Comparison of ENCODE assay signal across 15 mouse cellular contexts in the genomic region with DNA sequence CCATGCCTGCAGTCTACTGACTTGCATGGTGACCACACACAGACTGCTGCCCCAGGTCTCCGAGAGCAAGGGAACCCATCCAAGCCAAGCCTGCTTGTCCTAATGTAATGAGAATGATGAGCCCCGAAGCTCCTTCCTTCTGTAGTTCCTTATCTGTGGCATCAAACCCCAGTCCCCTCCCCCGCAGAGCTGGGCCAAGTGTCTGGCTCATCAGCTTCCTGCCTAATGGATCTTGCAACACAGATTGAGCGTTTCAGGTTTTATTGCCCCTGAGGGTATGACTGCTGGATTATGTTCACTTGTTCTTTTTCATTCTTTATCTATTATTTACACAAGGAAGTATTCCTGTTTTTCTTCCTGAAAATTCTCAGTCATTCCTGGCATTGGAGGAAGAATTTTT.
DNase-seq lines count a peak whose midpoint lies in the region; ATAC-seq lines count a peak whose summit lies in the region.
"Had no signal": no experiment of that assay in that cellular context is flagged by ENCODE, and none has a peak within 500 bp of the region (broad histone marks: within the 10 kb centered on the region; RNA-seq: fewer than 3 reads in every experiment).

No protein-coding gene starts in this region.

- no peak overlapping the region for H3K27ac ChIP-seq in forebrain, embryonic 11.5 days (ENCODE audit: low read depth, low read length)
- H3K27ac ChIP-seq: embryonic facial prominence, embryonic 13.5 days; forebrain, embryonic 10.5 days had no signal

- H3K9ac ChIP-seq in forebrain, embryonic 11.5 days (ENCODE audit: low read length) = no peak overlapping the region
- H3K9ac ChIP-seq: embryonic facial prominence, embryonic 13.5 days; heart, embryonic 12.5 days; liver, postnatal 0 days had no signal

- no peak overlapping the region for H3K4me3 ChIP-seq in forebrain, embryonic 11.5 days (ENCODE audit: low read depth, low read length)
- H3K4me3 ChIP-seq: embryonic facial prominence, embryonic 13.5 days; forebrain, embryonic 10.5 days; heart, embryonic 12.5 days had no signal

- H3K4me1 ChIP-seq in forebrain, embryonic 11.5 days (replicated peaks; ENCODE audit: control insufficient read depth, insufficient read depth, low read length) = no peaks in the 10 kb centered on the region
- H3K4me1 ChIP-seq: embryonic facial prominence, embryonic 13.5 days; heart, embryonic 12.5 days had no signal

- H3K27me3 ChIP-seq in forebrain, embryonic 11.5 days (ENCODE audit: control insufficient read depth, insufficient read depth, low read length) = no peaks in the 10 kb centered on the region
- H3K27me3 ChIP-seq: embryonic facial prominence, embryonic 13.5 days; heart, embryonic 12.5 days had no signal

- H3K36me3 ChIP-seq in forebrain, embryonic 11.5 days (ENCODE audit: control insufficient read depth, insufficient read depth, low read length) = no peaks in the 10 kb centered on the region
- H3K36me3 ChIP-seq: embryonic facial prominence, embryonic 13.5 days; forebrain, embryonic 10.5 days; heart, embryonic 12.5 days had no signal

- intact Hi-C loops in gastrocnemius, postnatal 14 days (cut with DNase I; ENCODE audit: low total_unique reads) = no loop called here
- intact Hi-C loops in gastrocnemius, postnatal 36 days (cut with DNase I) = no loop called here

- H3K4me2 ChIP-seq in forebrain, embryonic 11.5 days (ENCODE audit: low read depth, low read length, severe bottlenecking) = no peak overlapping the region
- H3K4me2 ChIP-seq: embryonic facial prominence, embryonic 13.5 days; heart, embryonic 12.5 days had no signal

- H3K9me3 ChIP-seq in forebrain, embryonic 11.5 days (ENCODE audit: control insufficient read depth, low read length) = no peaks in the 10 kb centered on the region
- H3K9me3 ChIP-seq: embryonic facial prominence, embryonic 13.5 days; forebrain, embryonic 10.5 days; heart, embryonic 12.5 days had no signal

- WGBS in forebrain, embryonic 11.5 days = 87% methylated on average over 4 of the region's 4 CpGs

- ATAC-seq in forebrain, embryonic 11.5 days (replicated peaks; ENCODE audit: low FRiP score) = no peak
- ATAC-seq: liver, postnatal 0 days had no signal

- peak; percentile 9 for DNase-seq in gastrocnemius, postnatal 14 days
- DNase-seq in gastrocnemius, postnatal 36 days = no peak
- DNase-seq in kidney, postnatal 4 days = peak; percentile 14 to 16
- DNase-seq in kidney, postnatal 36 days = no peak
- peak; percentile 26 for DNase-seq in gonadal fat pad, adult 2 months (ENCODE audit: low read depth)
- peak; percentile 35 for DNase-seq in retina, postnatal 1 day
- no peak for DNase-seq in forebrain, embryonic 11.5 days (ENCODE audit: low spot score)
- DNase-seq: liver; liver, postnatal 0 days; lung, postnatal 14 days; right cerebral cortex, adult 18-20 months; thymus, adult 18-20 months had no signal

Comparison
In these comparisons a context has a peak if more than half of its experiments do, and no peak if none do; other contexts are left out.
1. DNase-seq: peak in gastrocnemius, postnatal 14 days (single experiment), kidney, postnatal 4 days (2 of 2), gonadal fat pad, adult 2 months (single experiment) and retina, postnatal 1 day (single experiment); none in gastrocnemius, postnatal 36 days (0 of 2), kidney, postnatal 36 days (0 of 2) and forebrain, embryonic 11.5 days (single experiment).